Mouse (Mus musculus) limb, embryonic 11.5 days (tissue): ENCODE measurements around the gene Pcsk5. TPM values are rescaled to one million over a fixed set of nuclear protein-coding genes. Genes with fewer than 3 reads are reported as not detected.

ENCODE experiments used
- ATAC-seq: fragments of 200-750 bp; cut with Nextera tagmentation; 2 replicates; pipeline ENCODE4 v1.8.0; 2017; ENCODE audit warnings: low read depth; ENCODE audit not compliant: insufficient number of reproducible peaks, low FRiP score, low TSS enrichment
- DNase-seq: peaks from one replicate; pipeline ENCODE4 v3.0.0-alpha.2; 2015; ENCODE audit warnings: low spot score
- H3K27ac ChIP-seq: fragments of 300-500 bp; sonication (generic); replicated peaks from 2 replicates; pipeline ENCODE4 v1.5.1; 2014; ENCODE audit warnings: low read depth, mild to moderate bottlenecking, low read length
- H3K27me3 ChIP-seq: fragments of 300-500 bp; sonication (generic); 2 replicates; pipeline ENCODE4 v1.6.1; 2014; ENCODE audit warnings: mild to moderate bottlenecking, low read length, mixed read lengths; ENCODE audit not compliant: control insufficient read depth, insufficient read depth
- H3K36me3 ChIP-seq: fragments of 300-500 bp; sonication (generic); 2 replicates; pipeline ENCODE4 v1.6.1; 2014; ENCODE audit warnings: mild to moderate bottlenecking, low read length, moderate library complexity, mixed read lengths; ENCODE audit not compliant: control insufficient read depth, insufficient read depth
- H3K4me1 ChIP-seq: fragments of 300-500 bp; sonication (generic); 2 replicates; pipeline ENCODE4 v1.6.1; 2014; ENCODE audit warnings: low read length, mixed read lengths; ENCODE audit not compliant: control insufficient read depth, insufficient read depth
- H3K4me2 ChIP-seq: fragments of 300-500 bp; sonication (generic); 2 replicates; pipeline ENCODE4 v1.6.1; 2014; ENCODE audit warnings: low read depth, mild to moderate bottlenecking, moderate library complexity; ENCODE audit not compliant: severe bottlenecking
- H3K4me3 ChIP-seq: fragments of 300-500 bp; sonication (generic); 2 replicates; pipeline ENCODE4 v1.5.1; 2014; ENCODE audit warnings: low read depth, low read length
- H3K9ac ChIP-seq: fragments of 300-500 bp; sonication (generic); 2 replicates; pipeline ENCODE4 v1.6.1; 2014; ENCODE audit warnings: mild to moderate bottlenecking, low read length
- H3K9me3 ChIP-seq: fragments of 300-500 bp; sonication (generic); 2 replicates; pipeline ENCODE4 v1.6.1; 2016; ENCODE audit warnings: low read length; ENCODE audit not compliant: control insufficient read depth
- WGBS: fragments of 180-500 bp; shearing (Covaris S2); extraction: QIAGEN DNeasy Blood & Tissue Kit; methylation state at CpG from one replicate; pipeline ENCODE4 v1.1.7; 2014; 5-methylcytosine and 5-hydroxymethylcytosine counted together
- polyA plus RNA-seq: library from polyadenylated mRNA; unstranded; fragments of >200 nt; fragmentation: Nextera tagmentation; extraction: Ambion mirVana; gene quantifications from 2 replicates; pipeline ENCODE4 v1.2.1, GENCODE M21; 2014

The Pcsk5 gene
- polyA plus RNA-seq, 1 experiment from 2014 or later: 10.5 TPM

DNA sequence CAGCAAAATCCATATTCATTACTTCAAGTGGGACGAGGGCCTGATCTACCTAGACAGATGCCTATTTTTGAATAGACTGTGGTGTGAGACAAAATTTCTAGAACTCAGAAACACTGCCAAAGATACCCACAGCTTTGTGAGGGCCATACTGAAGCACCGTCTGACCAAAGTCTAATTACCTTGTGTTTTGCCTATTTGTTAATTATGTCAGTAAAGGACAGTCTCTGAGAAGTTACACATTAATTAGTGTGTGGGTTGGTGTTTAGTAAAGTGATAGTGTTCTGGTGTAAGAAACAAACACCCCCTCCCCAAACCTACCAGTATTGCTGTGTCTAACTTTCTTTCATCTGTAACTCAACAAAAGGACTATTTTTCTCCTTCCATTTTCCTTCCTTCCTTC lies 266.5 kb downstream of the Pcsk5 start:
- no peak for DNase-seq
- 86% methylated on average over 2 of the region's 2 CpGs for WGBS
- no peak overlapping the region for H3K27ac ChIP-seq

DNA sequence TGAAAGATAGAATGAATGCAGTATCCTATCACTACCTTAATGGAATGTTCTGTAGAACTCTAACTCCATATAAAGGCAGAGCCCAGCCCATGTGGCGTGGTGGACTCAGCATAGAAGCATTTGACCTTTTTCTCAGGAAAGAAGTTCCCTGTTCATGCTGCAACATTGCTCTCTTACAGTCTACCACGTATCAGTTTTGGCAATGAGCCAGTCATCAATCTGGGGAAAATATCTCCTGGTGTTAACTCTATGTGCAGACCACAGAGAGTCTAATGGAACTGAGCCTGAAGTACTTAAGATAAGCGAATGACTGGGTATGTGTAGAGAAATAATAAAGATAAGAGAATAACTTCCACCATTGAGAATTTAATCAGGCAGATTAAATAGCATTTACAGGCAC lies 270.2 kb downstream of the Pcsk5 start:
- peaks cover 2% of the 10 kb centered on the region; the same call in 1 of the 2 replicates for H3K36me3 ChIP-seq
- no peaks in the 10 kb centered on the region for H3K9me3 ChIP-seq
- no peak overlapping the region for H3K4me2 ChIP-seq
- no peak for ATAC-seq
- H3K4me3 ChIP-seq: no peak overlapping the region
- no peaks in the 10 kb centered on the region for H3K4me1 ChIP-seq
- H3K27me3 ChIP-seq: no peaks in the 10 kb centered on the region
- WGBS: 87% methylated on average over 3 of the region's 3 CpGs
- no peak for DNase-seq
- no peak overlapping the region for H3K27ac ChIP-seq
- H3K9ac ChIP-seq: no peak overlapping the region

More for the DNA sequence above, 266.5 kb downstream of the Pcsk5 start:
- H3K4me3 ChIP-seq: no peak overlapping the region
- no peak for ATAC-seq
- peaks cover 2% of the 10 kb centered on the region; the same call in 1 of the 2 replicates for H3K36me3 ChIP-seq
- no peak overlapping the region for H3K9ac ChIP-seq
- H3K4me2 ChIP-seq: no peak overlapping the region
- no peaks in the 10 kb centered on the region for H3K9me3 ChIP-seq
- no peaks in the 10 kb centered on the region for H3K4me1 ChIP-seq
- H3K27me3 ChIP-seq: no peaks in the 10 kb centered on the region

DNA sequence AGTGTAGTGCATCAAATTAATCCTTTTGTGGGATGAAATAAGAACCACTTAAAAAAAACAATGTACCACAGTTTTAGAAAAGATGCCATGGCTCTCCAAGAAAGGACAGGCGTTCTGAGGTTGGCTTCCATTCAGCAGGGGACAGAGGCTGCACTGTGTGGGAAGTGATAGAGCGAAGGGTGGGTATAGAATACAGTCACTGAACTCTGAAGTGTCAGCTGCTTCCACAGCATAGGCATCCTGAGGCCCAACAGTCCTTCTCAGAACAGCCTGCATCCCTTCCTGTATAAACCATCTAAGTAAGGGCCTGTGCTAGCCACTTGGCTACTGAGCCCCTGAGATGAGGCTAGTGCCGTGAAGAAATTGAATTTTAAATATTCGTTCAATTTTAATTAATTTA lies 271.3 kb downstream of the Pcsk5 start:
- no peaks in the 10 kb centered on the region for H3K27me3 ChIP-seq
- WGBS: 92% methylated on average over 4 of the region's 4 CpGs
- ATAC-seq: no peak
- no peak overlapping the region for H3K27ac ChIP-seq
- no peaks in the 10 kb centered on the region for H3K9me3 ChIP-seq
- H3K36me3 ChIP-seq: peaks cover 2% of the 10 kb centered on the region; the same call in 1 of the 2 replicates
- no peak overlapping the region for H3K4me3 ChIP-seq
- no peak overlapping the region for H3K4me2 ChIP-seq
- no peak for DNase-seq
- H3K9ac ChIP-seq: no peak overlapping the region
- no peaks in the 10 kb centered on the region for H3K4me1 ChIP-seq

DNA sequence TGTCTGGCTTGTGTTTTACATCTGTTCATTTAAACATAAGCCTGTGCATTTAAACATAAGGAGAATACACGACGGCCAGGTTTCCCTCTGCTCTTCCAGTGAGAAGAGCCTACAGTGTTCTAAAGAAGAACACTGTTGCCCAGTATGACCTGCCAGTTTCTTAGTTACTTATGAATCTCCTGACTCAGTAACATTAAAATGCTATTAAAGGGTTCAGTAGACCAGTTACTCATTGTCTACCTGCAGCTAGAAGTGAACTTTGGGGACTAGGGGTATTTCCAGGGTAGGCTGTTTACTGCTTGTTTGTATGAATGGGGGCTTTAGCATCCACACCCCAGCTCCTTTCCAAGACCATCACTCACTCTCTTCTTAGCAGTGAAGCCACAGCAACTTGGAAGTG lies 278.7 kb downstream of the Pcsk5 start:
- Histone ChIP-seq H3K9me3 (no peaks in the 10 kb centered on the region), H3K4me3 (no peak overlapping the region), H3K4me1 (no peaks in the 10 kb centered on the region), H3K36me3 (no peaks in the 10 kb centered on the region), H3K27ac (no peak overlapping the region), H3K27me3 (no peaks in the 10 kb centered on the region), H3K4me2 (no peak overlapping the region), H3K9ac (no peak overlapping the region)
- no peak for DNase-seq
- 87% methylated on average over 2 of the region's 2 CpGs for WGBS
- no peak for ATAC-seq

DNA sequence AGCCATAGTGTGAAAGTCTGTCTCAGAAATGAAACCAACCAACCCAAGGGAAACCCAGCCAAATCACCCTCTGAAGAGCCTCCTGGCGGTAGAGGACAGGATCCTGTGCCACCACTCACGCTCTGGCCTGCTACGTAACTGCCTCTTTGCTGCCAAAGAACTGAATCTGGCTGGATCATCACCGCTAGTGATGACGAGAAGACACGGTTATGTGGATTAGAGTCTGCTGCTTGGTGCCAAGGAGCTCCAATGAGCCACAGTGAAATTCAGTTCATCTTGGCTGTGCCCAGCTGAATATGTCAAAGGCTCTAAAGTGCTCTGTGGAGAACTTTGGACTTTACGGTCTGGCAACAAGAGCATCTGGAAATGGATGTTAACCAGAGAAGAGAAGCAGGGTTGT lies 282.3 kb downstream of the Pcsk5 start:
- H3K27me3 ChIP-seq: no peaks in the 10 kb centered on the region
- H3K27ac ChIP-seq: no peak overlapping the region
- H3K36me3 ChIP-seq: no peaks in the 10 kb centered on the region
- ATAC-seq (no peak), DNase-seq (no peak)
- H3K9ac ChIP-seq: no peak overlapping the region
- no peaks in the 10 kb centered on the region for H3K9me3 ChIP-seq
- 97% methylated on average over 7 of the region's 7 CpGs for WGBS
- H3K4me3 ChIP-seq: no peak overlapping the region
- H3K4me1 ChIP-seq: no peaks in the 10 kb centered on the region
- no peak overlapping the region for H3K4me2 ChIP-seq

DNA sequence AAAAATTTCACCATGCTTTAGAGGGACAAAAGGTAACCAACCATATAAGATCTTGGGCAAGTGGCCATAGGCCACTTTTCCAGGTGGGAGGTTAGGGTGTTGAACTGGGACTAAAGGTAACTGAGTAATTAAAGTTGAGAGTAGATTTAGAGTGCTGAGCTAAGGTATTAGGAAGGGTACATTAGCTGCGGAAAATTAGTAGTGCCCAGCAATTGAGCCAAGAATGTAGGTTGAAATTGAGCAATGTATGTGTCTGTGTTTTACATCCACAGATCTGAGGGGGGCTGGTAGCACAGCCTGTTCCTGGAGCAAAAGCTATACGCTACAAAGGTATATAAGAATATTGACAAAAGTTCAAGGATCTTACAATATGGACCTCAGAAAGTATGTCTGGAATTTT lies 282.9 kb downstream of the Pcsk5 start:
- ATAC-seq: no peak

DNA sequence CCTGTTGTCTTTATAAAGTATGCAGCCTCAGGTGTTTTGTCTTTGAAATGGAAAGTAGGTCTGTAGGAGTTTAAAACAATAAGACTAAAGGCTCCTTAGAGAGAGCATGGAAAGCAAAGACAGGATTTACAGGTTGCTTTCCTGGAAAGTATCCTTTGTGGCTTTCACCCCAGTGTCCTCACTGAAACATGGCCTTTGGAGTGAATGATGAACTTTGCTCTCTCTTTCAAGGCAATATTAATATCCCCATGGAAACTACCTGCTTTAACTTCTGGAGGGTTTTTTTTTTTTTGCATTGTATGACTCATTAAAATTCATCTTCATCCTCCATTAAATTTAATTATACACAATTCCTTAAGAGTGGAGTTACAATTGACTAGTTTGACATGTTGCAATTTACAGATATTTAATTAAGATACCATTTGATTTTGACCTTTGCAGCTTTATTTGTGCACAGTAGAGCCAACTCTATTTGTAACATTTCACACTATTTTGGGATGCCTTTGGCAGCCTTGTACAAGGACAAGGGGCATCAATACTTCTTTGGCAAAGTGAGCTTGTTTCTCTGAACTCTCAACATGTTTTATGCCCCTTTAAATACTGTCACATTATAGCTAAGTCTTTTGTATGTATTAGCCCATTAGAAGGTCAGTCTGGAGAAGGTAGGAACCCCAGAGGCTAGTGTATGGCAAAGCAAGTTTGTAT lies 283.9 kb downstream of the Pcsk5 start:
- H3K27me3 ChIP-seq: no peaks in the 10 kb centered on the region
- DNase-seq: no peak
- H3K4me3 ChIP-seq: no peak overlapping the region
- H3K4me1 ChIP-seq: no peaks in the 10 kb centered on the region
- no peak overlapping the region for H3K27ac ChIP-seq
- H3K36me3 ChIP-seq: no peaks in the 10 kb centered on the region
- ATAC-seq: no peak
- H3K9ac ChIP-seq: no peak overlapping the region
- no peaks in the 10 kb centered on the region for H3K9me3 ChIP-seq
- H3K4me2 ChIP-seq: no peak overlapping the region

More for the DNA sequence above, 282.9 kb downstream of the Pcsk5 start:
- Histone ChIP-seq H3K9ac (no peak overlapping the region), H3K4me1 (no peaks in the 10 kb centered on the region), H3K27ac (no peak overlapping the region), H3K27me3 (no peaks in the 10 kb centered on the region), H3K4me2 (no peak overlapping the region), H3K4me3 (no peak overlapping the region), H3K9me3 (no peaks in the 10 kb centered on the region), H3K36me3 (no peaks in the 10 kb centered on the region)
- no peak for DNase-seq
- WGBS: 95% methylated on average over 2 of the region's 2 CpGs

DNA sequence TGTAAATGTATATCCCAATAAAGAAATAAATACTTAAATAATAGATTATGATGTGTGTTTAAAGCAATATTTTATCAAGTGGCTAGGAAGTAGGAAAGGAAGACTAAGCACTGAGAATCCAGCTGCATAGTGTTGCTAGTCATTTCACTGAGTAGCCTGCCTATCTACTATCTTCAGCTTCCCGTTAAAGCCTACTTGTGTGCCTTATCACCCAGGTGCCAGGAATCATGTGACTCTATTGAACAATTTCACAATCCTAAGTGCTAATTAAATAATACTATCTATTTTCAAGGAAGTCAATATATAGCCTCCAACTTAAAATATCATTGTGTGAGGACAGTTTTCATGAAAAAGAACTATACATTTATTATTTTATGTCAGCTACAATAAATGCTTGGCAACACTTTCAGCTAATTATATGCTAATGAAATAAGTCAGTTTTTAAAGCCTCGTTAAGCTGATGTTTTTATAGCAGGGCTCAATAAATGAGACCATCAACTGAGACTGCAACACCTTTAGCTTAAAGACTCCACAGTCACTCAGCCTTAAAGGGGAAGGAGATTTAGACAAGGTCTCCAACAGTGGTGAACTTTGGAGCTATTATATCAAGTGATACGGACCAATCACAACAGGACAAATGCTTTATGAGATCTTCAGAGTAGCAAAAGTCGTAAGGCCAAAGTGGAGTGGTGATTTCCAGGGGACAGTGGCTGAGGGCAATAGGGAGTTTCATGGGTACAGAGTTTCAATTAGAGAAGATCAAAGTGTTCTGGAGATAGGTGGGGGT lies 308.5 kb downstream of the Pcsk5 start:
- Histone ChIP-seq H3K27me3 (no peaks in the 10 kb centered on the region), H3K9me3 (no peaks in the 10 kb centered on the region), H3K4me1 (no peaks in the 10 kb centered on the region), H3K4me3 (no peak overlapping the region), H3K9ac (no peak overlapping the region), H3K4me2 (no peak overlapping the region), H3K36me3 (no peaks in the 10 kb centered on the region), H3K27ac (no peak overlapping the region)
- DNase-seq: no peak
- ATAC-seq: no peak
- 36% methylated on average over 4 of the region's 4 CpGs for WGBS
